Mouse (Mus musculus): ENCODE data around the gene Med28.

The Med28 gene

DNA sequence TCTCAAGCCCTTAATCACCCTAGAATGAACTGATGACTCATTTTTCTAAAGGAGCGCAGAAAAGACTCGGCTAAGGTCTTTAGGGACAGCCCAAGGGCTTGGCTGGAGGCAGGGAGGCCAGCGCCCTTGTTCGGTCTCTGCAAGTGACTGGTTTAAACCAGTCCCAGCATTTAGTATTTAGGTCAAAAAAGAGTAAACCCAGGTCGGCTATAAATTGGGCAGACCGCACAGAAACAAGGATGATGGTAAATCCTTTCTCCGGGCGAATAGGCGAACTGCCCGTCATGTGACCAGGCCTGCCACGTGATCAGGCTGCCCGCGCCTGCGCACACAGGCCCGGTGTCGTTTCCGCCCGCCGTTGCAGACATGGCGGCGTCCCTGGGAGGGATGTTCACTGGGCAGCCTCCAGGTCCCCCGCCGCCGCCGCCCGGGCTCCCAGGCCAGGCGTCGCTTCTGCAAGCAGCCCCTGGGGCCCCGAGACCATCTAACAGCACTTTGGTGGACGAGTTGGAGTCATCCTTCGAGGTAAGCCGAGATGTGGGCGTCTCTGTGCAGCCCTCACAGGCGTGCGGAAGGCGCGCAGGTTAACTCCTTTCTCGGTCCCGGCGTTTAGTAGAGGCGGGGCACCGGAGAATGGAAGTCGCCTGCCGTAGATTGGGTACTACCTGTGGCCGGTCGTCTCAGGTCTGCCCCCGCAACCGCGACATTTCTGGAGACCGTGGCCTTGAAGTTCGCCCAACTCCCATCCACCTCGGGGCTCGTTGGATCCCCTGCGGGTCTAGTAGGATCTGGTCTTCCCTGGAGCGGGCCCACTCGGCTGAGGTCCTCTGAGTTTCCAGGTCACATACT is at the start of gene Med28:
Med28 (plus strand) TSS at position 270 of the 849 bp plus-strand sequence.
- no peak for DNase-seq (ENCODE audit: extremely low read depth, low read depth, low spot score)

GRCm38 (mm10) chr5:45472880-45473450 is 47.1 kb upstream of the Med28 start:
- no peak for DNase-seq (ENCODE audit: extremely low read depth, low read depth, low spot score)

GRCm38 (mm10) chr5:45473521-45473920 is 46.5 kb upstream of the Med28 start:
- DNase-seq (ENCODE audit: extremely low read depth, low read depth, low spot score) = no peak

DNA sequence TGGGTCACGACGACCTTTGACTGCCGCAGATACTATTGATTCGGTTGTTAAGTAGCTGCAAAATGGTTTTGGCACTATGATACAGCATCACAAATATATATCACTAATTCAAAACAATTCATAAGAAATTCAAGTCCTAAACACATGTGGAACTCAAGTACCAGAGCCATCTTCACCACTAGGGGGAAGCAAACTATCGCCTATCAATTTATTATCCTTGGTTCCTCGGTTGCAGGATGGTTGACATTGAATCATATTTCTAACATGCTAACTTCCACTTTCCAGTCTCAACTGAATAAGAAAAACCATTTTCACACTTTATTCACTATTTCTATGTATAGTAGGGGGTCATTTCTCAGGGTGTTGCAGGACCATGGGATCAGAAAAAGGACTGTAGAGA is 45.8 kb upstream of the Med28 start:
- DNase-seq (ENCODE audit: extremely low read depth, low read depth, low spot score) = no peak

GRCm38 (mm10) chr5:45474758-45475157 is 45.3 kb upstream of the Med28 start:
- no peak for DNase-seq (ENCODE audit: extremely low read depth, low read depth, low spot score)

DNA sequence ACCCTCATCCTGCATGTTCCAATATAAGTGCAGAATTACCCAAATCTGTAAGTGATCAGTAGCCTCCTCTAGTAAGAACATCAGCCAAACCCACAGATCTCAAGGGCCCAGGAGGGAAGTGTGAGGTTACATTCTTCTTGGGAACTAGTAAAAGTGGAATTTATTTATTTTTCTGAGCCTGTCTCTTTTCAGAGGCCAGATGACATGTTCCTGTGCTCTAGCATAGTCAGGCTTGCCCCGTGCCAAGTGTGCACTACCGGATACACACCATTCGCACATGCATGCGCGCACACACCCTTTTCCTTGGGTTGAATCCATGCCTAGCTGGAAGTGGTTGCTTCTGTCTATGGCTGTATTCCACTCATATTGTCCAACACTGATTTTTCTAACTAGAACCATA is 44.3 kb upstream of the Med28 start:
- no peak for DNase-seq (ENCODE audit: extremely low read depth, low read depth, low spot score)

DNA sequence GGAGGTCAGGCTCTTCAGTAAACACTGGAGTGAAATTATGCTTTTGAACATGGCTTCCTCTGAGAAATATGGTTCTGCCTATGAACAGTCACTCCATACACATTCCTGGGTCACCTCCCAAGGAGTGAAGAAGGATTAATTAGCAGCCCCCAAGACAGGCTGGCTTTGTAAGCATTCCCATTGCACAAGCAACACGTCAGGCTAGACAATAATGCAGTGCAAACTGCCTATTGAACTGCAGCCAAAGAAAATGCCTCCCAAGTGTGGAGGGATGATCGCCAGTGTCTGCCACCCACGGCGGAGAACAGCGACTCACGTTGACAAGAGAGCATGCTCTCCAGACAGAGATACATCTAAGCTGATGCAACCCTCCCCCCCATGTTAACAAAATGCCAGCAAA is 43.7 kb upstream of the Med28 start:
- peak; percentile 74 for DNase-seq (ENCODE audit: extremely low read depth, low read depth, low spot score)

DNA sequence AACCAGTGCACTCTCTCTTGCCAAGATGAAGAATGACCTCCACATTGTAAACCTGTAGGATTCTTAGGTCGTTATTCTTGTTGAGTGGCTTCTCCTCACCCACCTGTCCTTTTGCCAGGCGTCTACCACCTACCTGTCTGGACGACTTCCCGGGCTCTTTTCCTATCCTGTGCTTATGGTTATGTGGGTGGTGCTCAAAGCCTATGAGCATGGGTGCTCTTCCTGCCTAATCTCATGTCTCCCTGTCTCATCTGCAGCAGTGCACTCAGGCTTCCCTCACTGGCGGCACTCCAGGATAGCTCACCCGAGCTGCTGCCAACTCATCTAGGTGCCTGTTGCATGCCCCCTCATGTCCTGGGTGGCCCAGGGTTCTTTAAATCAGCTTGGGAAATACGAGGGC is 42.4 kb upstream of the Med28 start:
- DNase-seq (ENCODE audit: extremely low read depth, low read depth, low spot score) = peak; percentile 98

DNA sequence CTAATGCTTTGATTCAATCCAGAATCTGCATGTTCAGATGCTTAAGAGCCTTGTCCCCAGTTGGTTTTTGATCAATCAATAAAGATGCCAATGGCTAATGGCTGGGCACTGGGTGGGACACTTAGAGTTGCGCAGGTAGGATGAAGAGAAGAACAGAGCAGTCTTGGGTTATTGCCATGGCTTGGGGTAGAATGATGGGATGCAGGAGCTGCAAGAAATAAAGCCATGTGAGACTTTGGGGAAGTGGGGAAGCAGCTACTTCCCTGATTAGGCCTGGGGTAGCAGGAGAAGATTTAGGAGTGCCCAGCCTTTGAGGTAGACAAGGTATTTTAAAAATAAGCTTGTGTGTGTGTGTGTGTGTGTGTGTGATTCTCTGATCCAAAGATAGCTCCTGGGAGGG is 40.0 kb upstream of the Med28 start:
- DNase-seq (ENCODE audit: extremely low read depth, low read depth, low spot score) = no peak

- DNase-seq (ENCODE audit: extremely low read depth, low read depth, low spot score) = no peak
Measured at GRCm38 (mm10) chr5:45481125-45481524, 38.9 kb upstream of the Med28 start.

- DNase-seq (ENCODE audit: extremely low read depth, low read depth, low spot score) = no peak
Measured at GRCm38 (mm10) chr5:45482607-45483006, 37.4 kb upstream of the Med28 start.

DNA sequence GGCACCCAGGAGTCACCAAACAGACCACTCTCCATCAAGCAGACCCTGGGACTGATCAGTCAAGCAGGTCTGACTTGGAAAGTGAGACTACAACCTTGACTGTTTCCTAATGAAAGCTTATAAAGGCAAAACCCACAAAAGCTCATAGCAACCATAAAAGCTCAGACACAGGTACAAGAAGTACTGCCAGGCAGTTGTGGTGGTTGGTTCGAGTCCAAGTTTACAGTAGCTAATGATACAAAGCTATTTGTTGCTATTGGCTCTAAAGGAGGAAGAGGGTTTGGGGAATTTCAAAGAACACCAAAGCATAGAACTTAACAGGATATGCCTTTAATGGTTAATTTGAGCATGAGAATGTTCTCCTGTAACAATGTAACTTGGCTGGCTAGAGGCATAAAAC is 36.4 kb upstream of the Med28 start:
- peak; percentile 95 for DNase-seq (ENCODE audit: extremely low read depth, low read depth, low spot score)

DNA sequence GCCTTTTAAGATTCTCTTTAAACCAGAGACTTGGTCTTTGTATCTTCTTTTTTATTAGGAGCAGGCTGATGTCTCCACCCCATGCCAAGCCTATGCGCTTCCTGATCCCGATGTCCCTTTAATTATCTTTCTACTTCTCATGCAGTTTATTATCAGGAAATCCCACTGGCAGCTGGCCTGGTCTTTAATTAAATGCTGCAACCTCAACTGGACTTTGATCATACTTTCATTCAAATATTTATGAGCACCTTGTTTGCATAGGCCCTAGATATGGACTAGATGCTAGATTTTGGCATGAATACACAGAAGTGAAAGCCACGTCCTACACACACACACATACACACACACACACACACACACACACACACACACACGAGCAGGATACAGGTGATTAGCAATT is 28.3 kb upstream of the Med28 start:
- no peak for DNase-seq (ENCODE audit: extremely low read depth, low read depth, low spot score)

GRCm38 (mm10) chr5:45493191-45494092 is 26.6 kb upstream of the Med28 start, which contains the start of gene Lap3:
Gene Lap3, plus strand, starts transcription at chr5:45493374.
- no peak for DNase-seq (ENCODE audit: extremely low read depth, low read depth, low spot score)

DNA sequence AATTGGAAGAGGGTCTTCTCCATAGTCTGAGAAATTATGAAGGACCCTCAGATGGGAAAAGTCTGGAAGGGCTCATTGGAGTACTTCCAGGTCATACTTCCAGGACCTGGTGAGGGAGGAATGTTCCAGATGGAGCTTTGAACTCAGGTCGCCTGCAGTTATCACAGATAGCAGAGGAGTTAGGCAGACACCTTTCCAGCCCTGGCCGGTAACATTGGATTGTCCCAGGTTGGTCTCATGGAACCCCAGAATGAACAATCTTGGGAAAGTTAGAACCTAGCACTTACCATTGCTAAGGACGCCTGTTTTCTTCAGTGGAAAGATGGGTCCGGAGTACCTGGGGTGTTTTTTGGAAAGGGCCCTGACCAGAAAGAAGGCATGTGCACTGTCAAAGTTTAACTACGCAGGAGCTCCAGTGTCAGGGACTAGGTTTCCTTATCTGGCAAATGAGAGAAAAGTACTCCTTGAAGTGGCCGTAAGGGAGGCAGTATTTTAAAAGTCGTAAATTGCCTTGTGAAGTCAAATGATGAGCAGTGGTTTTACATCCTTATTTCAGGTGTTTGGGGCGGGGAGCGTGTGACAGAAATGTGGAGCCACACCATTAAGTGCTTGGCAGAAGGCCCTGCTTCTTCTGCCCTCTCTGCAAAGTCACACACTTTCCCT is 25.8 kb upstream of the Med28 start:
- no peak for DNase-seq (ENCODE audit: extremely low read depth, low read depth, low spot score)

DNA sequence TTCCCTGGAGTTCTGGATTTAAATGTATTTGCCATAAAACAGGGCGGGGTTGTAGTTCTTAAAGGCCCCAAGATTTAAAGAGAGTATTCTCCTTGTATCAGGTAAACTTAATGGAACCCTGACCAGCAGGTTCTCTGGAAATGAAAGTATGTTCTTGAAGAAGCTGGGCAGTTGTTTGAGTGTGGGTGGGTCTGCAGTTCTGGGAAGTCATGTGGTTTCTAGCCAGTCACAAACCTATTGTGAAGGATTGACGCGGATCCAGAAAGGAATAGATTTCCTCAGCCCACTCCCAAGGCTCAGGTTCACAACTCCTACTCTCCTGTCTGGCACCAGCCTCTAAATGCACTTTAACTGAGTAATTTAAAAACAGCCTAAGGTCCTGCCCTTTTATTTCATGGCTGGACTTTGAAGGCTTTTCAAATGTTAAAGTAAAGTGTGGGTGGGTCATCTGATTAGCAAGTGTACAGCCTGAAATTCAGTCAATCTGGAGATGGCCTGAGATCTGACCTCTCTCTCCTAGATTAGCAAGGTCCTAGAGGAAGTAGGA is 24.5 kb upstream of the Med28 start:
- peak; percentile 74 for DNase-seq (ENCODE audit: extremely low read depth, low read depth, low spot score)

DNA sequence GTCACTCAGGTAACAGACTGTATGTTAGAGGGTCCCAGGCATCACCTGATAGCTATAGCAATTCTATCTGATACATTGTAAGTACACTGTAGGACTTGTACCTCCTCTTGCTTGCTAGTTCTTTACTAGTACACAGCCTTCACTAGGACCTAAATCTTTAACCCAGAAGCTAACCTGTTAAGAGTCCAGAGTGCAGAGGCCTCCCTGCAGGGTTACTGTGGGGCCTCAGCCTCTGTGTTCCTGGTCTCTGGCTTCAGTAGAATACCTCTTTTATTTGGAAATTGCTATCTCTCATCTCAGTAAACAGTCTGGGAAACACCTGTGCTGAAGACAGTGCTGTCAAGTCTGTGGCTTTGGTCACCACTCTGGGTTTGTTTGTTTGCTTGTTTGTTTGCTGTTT is 24.0 kb upstream of the Med28 start:
- DNase-seq (ENCODE audit: extremely low read depth, low read depth, low spot score) = no peak

GRCm38 (mm10) chr5:45496479-45496878 is 23.6 kb upstream of the Med28 start:
- DNase-seq (ENCODE audit: extremely low read depth, low read depth, low spot score) = no peak

DNA sequence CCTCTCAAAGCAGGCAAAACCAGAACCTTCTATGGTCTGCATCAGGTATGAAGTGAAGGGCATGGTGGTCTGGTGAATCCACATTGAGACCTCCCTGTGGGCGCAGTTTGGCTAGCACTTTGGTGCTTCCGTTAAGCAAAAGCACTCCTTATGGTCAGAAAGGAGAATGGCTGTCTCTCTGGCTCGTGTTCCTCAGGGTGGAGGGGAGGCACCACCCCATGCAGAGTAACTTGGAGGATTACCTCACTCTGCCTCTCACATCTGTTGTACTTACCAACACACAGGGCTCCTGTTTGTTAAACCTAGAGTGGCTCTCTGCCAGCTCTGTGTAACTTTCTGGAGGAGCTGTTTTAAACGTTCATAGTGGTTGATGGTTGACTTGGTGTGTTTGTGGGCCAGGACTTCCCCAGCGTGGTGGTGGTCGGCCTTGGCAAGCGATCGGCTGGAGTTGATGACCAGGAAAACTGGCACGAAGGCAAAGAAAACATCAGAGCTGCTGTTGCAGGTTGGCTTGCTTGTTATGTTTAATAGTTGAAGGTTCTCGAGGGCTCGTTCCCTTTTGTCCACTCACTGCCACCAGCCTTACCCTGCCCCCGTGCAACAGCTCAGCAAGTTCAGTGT is 23.0 kb upstream of the Med28 start:
- DNase-seq (ENCODE audit: extremely low read depth, low read depth, low spot score) = no peak

DNA sequence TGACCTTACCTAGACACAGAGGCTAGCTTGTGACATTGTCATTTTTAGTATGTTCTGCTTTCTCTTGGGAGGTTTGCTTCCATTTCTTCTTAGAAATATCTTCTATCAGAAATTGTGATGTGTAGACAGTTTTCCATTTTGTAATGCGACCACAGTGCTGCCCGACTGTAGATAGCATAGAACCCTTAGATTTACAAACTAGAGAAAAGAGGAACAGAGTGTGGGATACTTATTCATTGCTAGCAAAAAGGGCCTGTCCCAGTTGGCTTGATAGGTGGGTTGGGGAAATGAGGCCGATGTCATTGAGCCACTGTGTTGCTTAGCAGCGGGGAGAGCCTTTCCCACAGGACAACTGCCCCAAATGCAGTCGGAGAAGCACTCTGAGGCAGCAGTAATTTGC is 22.5 kb upstream of the Med28 start:
- no peak for DNase-seq (ENCODE audit: extremely low read depth, low read depth, low spot score)
